Mouse (Mus musculus): ENCODE measurements around the gene Gm6685.

DNA sequence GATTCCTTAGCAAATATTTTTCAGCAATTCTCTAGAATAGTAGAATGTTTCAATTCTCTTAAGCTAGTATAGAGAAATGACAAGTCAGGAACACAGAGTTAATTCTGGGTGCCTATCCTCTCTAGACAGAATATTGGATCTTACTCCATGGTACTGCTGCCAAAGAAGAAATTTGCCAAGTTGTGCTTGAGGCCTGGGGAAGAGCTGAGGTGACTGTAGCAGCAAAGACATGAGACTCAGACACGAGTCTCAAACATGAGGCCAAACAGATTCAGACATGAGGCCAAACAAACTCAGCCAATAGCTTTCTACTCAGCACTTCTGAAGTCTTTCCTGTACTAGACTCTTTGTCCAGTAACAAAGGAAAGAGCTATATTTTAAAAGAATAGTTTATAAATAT, 26.3 kb downstream of the Gm6685 start:
- no peak for TF ChIP-seq MAX (IDR thresholded peaks at IDR 0.05; ENCODE audit: low read depth)
- no peak for TF ChIP-seq POLR2A (IDR thresholded peaks at IDR 0.05; ENCODE audit: insufficient read length, low read depth)
- TF ChIP-seq MYOG (IDR thresholded peaks at IDR 0.05; ENCODE audit: control insufficient read depth in 1 of 3, insufficient read depth in 1 of 3, insufficient read length in 2 of 3, low read depth in 2 of 3) = no peak
- TF ChIP-seq E2F4 (IDR thresholded peaks at IDR 0.05; ENCODE audit: insufficient read depth) = no peak
- TF ChIP-seq POLR2AphosphoS2 (IDR thresholded peaks at IDR 0.05; ENCODE audit: insufficient read length, low read depth) = no peak
- no peak for TF ChIP-seq USF1 (IDR thresholded peaks at IDR 0.05; ENCODE audit: low read depth)
- TF ChIP-seq TCF12 (IDR thresholded peaks at IDR 0.05; ENCODE audit: insufficient read depth, poor library complexity, severe bottlenecking) = no peak
- TF ChIP-seq REST (IDR thresholded peaks at IDR 0.05; ENCODE audit: insufficient read depth, insufficient read length) = no peak
- TF ChIP-seq TCF3 (IDR thresholded peaks at IDR 0.05; ENCODE audit: insufficient read length, low read depth) = no peak
- TF ChIP-seq MYOD1 (IDR thresholded peaks at IDR 0.05; ENCODE audit: control insufficient read depth in 1 of 3, insufficient read length in 2 of 3, low read depth in 2 of 3) = no peak
- no peak for TF ChIP-seq CEBPB (IDR thresholded peaks at IDR 0.05; ENCODE audit: insufficient read depth, poor library complexity, severe bottlenecking)
